Mouse (Mus musculus) liver, postnatal 0 days (tissue): ENCODE results near the gene Hist1h2an. TPM values are rescaled to one million over a fixed set of nuclear protein-coding genes. Genes with fewer than 3 reads are reported as not detected.
"Not testable (repeated sequence)": the region's sequence is repeated elsewhere in the genome, so short reads cannot be mapped to it uniquely, and the experiment has no call there.

ENCODE experiments used
- ATAC-seq: fragments of 200-750 bp; cut with Nextera tagmentation; 2 replicates; pipeline ENCODE4 v1.8.0; 2017; ENCODE audit warnings: mild to moderate bottlenecking, moderate library complexity
- DNase-seq: peaks from one replicate; pipeline ENCODE4 v3.0.0-alpha.2; 2016
- H3K27ac ChIP-seq: fragments of 300-500 bp; sonication (generic); 2 replicates; pipeline ENCODE4 v1.5.1; 2014; ENCODE audit warnings: antibody characterized with exemption, moderate library complexity, mild to moderate bottlenecking, low read depth
- H3K27me3 ChIP-seq: fragments of 300-500 bp; sonication (generic); 2 replicates; pipeline ENCODE4 v1.6.1; 2014; ENCODE audit warnings: low read length, control low read depth, mixed read lengths; ENCODE audit not compliant: insufficient read depth
- H3K36me3 ChIP-seq: fragments of 300-500 bp; sonication (generic); replicated peaks from 2 replicates; pipeline ENCODE4 v1.6.1; 2014; ENCODE audit warnings: mild to moderate bottlenecking, control low read depth, low read length, moderate library complexity, mixed read lengths; ENCODE audit not compliant: insufficient read depth
- H3K4me1 ChIP-seq: fragments of 300-500 bp; sonication (generic); 2 replicates; pipeline ENCODE4 v1.6.1; 2014; ENCODE audit warnings: antibody characterized with exemption, mild to moderate bottlenecking, control low read depth; ENCODE audit not compliant: insufficient read depth
- H3K4me2 ChIP-seq: fragments of 300-500 bp; sonication (generic); 2 replicates; pipeline ENCODE4 v1.6.1; 2014; ENCODE audit warnings: low read depth, mild to moderate bottlenecking, low read length, moderate library complexity, mixed read lengths
- H3K4me3 ChIP-seq: fragments of 300-500 bp; sonication (generic); 2 replicates; pipeline ENCODE4 v1.5.1; 2014; ENCODE audit warnings: low read depth, low read length
- H3K9ac ChIP-seq: fragments of 300-500 bp; sonication (generic); replicated peaks from 2 replicates; pipeline ENCODE4 v1.6.1; 2014; ENCODE audit warnings: mild to moderate bottlenecking, moderate library complexity
- H3K9me3 ChIP-seq: fragments of 300-500 bp; sonication (generic); 2 replicates; pipeline ENCODE4 v1.6.1; 2016; ENCODE audit warnings: mild to moderate bottlenecking, control low read depth, low read length, mixed read lengths
- CTCF ChIP-seq: sonication (generic); IDR thresholded peaks from 2 replicates; pipeline ENCODE4 v1.5.1; 2016; ENCODE audit warnings: antibody characterized with exemption, low read depth
- EP300 ChIP-seq: IDR thresholded peaks from 2 replicates; pipeline ENCODE4 v1.6.1; 2016; ENCODE audit warnings: antibody characterized with exemption, low read depth, mild to moderate bottlenecking
- WGBS: fragments of 180-500 bp; shearing (Covaris S2); extraction: QIAGEN DNeasy Blood & Tissue Kit; methylation state at CpG from one replicate; pipeline ENCODE4 v1.1.7; 2014; ENCODE audit not compliant: insufficient replicate concordance; 5-methylcytosine and 5-hydroxymethylcytosine counted together
- polyA plus RNA-seq: library from polyadenylated mRNA; unstranded; fragments of >200 nt; fragmentation: Nextera tagmentation; extraction: Ambion mirVana; gene quantifications from 2 replicates; pipeline ENCODE4 v1.2.1, GENCODE M21; 2015

Gene Hist1h2an
- polyA plus RNA-seq: 8.4 and 11.4 TPM in 2 replicates

- TF ChIP-seq EP300 (peak; percentile 67; the same call in 1 of the 2 replicates), CTCF (peak; percentile 12; the same call in 1 of the 2 replicates)
- peak within 1 kb of the TSS; percentile 45 for H3K4me3 ChIP-seq
- ATAC-seq (peak; percentile 90), DNase-seq (peak; percentile 89)
- H3K4me2 ChIP-seq: peak within 1 kb of the TSS; percentile 68
- peak within 1 kb of the TSS; percentile 70 for H3K9ac ChIP-seq
- not testable (repeated sequence) for H3K9me3 ChIP-seq, H3K27me3 ChIP-seq, H3K36me3 ChIP-seq
- peak within 1 kb of the TSS; percentile 91 for H3K27ac ChIP-seq
- H3K4me1 ChIP-seq: peaks cover 23% of the 10 kb centered on the region
- WGBS: under 1% methylated on average over 35 of the region's 63 CpGs
Measured at GRCm38 (mm10) chr13:21786899-21787629, at the start of gene Hist1h2an, which contains the start of gene Hist1h2bp. Hist1h2an (minus strand) TSS chr13:21787218. Hist1h2bp (plus strand) TSS chr13:21787461.

GRCm38 (mm10) chr13:21833461-21833860 lies 46.4 kb upstream of the Hist1h2an start, which contains the start of the genes Hist1h2ap and Hist1h2br:
Hist1h2ap (minus strand) TSS chr13:21833507.
Hist1h2br (plus strand) TSS chr13:21833743.
- no CpG with 5 or more reads among the region's 24 CpGs for WGBS
- not testable (repeated sequence) for H3K27ac ChIP-seq, H3K9me3 ChIP-seq, DNase-seq, H3K4me3 ChIP-seq, H3K4me2 ChIP-seq, H3K27me3 ChIP-seq, H3K36me3 ChIP-seq, H3K4me1 ChIP-seq, H3K9ac ChIP-seq
- peak; percentile 86 for ATAC-seq

- ATAC-seq: peak; percentile 69
- WGBS: 0% methylated on average over 15 of the region's 58 CpGs
- H3K4me3 ChIP-seq, H3K36me3 ChIP-seq, H3K9ac ChIP-seq, H3K9me3 ChIP-seq, H3K27me3 ChIP-seq, DNase-seq, H3K4me1 ChIP-seq: not testable (repeated sequence)
- H3K4me2 ChIP-seq: peak within 1 kb of the TSS; percentile 26; the same call in 1 of the 2 replicates
- peak within 1 kb of the TSS; percentile 70 for H3K27ac ChIP-seq
Measured at GRCm38 (mm10) chr13:21831418-21832394, 44.7 kb upstream of the Hist1h2an start, which contains the start of gene Hist1h4n. Hist1h4n (minus strand) TSS chr13:21832196.

- Histone ChIP-seq H3K36me3 (no peaks in the 10 kb centered on the region), H3K4me3 (no peak overlapping the region), H3K4me1 (no peaks in the 10 kb centered on the region), H3K4me2 (peak overlapping the region; percentile 2; the same call in 1 of the 2 replicates), H3K9me3 (no peaks in the 10 kb centered on the region), H3K27me3 (no peaks in the 10 kb centered on the region), H3K27ac (peak overlapping the region; percentile 66), H3K9ac (peak overlapping the region; percentile 48; the same call in 1 of the 2 replicates)
- ATAC-seq (no peak), DNase-seq (no peak)
- 87% methylated on average over 10 of the region's 10 CpGs for WGBS
- TF ChIP-seq CTCF (no peak), EP300 (no peak)
Measured at GRCm38 (mm10) chr13:21830344-21830743, 43.3 kb upstream of the Hist1h2an start.

- H3K9ac ChIP-seq: no peak overlapping the region
- no peak overlapping the region for H3K4me3 ChIP-seq
- no peaks in the 10 kb centered on the region for H3K4me1 ChIP-seq
- H3K27ac ChIP-seq: no peak overlapping the region
- H3K36me3 ChIP-seq: no peaks in the 10 kb centered on the region
- ATAC-seq (no peak), DNase-seq (no peak)
- no peaks in the 10 kb centered on the region for H3K27me3 ChIP-seq
- WGBS: 81% methylated on average over 3 of the region's 3 CpGs
- no peaks in the 10 kb centered on the region for H3K9me3 ChIP-seq
- TF ChIP-seq EP300 (no peak), CTCF (no peak)
- no peak overlapping the region for H3K4me2 ChIP-seq
Measured at GRCm38 (mm10) chr13:21828511-21828910, 41.5 kb upstream of the Hist1h2an start.

- not testable (repeated sequence) for H3K4me2 ChIP-seq, H3K27me3 ChIP-seq, ATAC-seq, H3K9me3 ChIP-seq, H3K9ac ChIP-seq, H3K4me3 ChIP-seq, H3K4me1 ChIP-seq, DNase-seq, H3K36me3 ChIP-seq, H3K27ac ChIP-seq
- WGBS: 68% methylated on average over 6 of the region's 16 CpGs
Measured at GRCm38 (mm10) chr13:21820082-21820890, 33.3 kb upstream of the Hist1h2an start.

GRCm38 (mm10) chr13:21812092-21812491 lies 25.1 kb upstream of the Hist1h2an start:
- WGBS: 0% methylated on average over 10 of the region's 14 CpGs
- Histone ChIP-seq H3K27ac (peak overlapping the region; percentile 78), H3K4me3 (0 out of 2 replicates have a peak overlapping the region, but pooled peaks have one; percentile 8)
- H3K36me3 ChIP-seq, DNase-seq, H3K4me1 ChIP-seq, H3K9me3 ChIP-seq, H3K9ac ChIP-seq, H3K4me2 ChIP-seq, H3K27me3 ChIP-seq: not testable (repeated sequence)
- ATAC-seq: peak; percentile 35

GRCm38 (mm10) chr13:21811539-21811938 lies 24.5 kb upstream of the Hist1h2an start, which contains the start of gene Hist1h4m:
Hist1h4m (plus strand) TSS chr13:21811746.
- DNase-seq, H3K4me1 ChIP-seq, H3K9me3 ChIP-seq, H3K4me2 ChIP-seq, H3K9ac ChIP-seq, H3K27me3 ChIP-seq, H3K36me3 ChIP-seq: not testable (repeated sequence)
- peak; percentile 47 for ATAC-seq
- 0 out of 2 replicates have a peak within 1 kb of the TSS, but pooled peaks have one; percentile 8 for H3K4me3 ChIP-seq
- peak within 1 kb of the TSS; percentile 78 for H3K27ac ChIP-seq
- no CpG with 5 or more reads among the region's 24 CpGs for WGBS
